Mouse (Mus musculus) B cell, adult 2 months (primary cell): ENCODE results near the gene Spaca4.

ENCODE experiments used
- DNase-seq, 2 experiments: peaks; one replicate each; pipeline ENCODE4 v3.0.0; 2022

Spaca4 gene

DNA sequence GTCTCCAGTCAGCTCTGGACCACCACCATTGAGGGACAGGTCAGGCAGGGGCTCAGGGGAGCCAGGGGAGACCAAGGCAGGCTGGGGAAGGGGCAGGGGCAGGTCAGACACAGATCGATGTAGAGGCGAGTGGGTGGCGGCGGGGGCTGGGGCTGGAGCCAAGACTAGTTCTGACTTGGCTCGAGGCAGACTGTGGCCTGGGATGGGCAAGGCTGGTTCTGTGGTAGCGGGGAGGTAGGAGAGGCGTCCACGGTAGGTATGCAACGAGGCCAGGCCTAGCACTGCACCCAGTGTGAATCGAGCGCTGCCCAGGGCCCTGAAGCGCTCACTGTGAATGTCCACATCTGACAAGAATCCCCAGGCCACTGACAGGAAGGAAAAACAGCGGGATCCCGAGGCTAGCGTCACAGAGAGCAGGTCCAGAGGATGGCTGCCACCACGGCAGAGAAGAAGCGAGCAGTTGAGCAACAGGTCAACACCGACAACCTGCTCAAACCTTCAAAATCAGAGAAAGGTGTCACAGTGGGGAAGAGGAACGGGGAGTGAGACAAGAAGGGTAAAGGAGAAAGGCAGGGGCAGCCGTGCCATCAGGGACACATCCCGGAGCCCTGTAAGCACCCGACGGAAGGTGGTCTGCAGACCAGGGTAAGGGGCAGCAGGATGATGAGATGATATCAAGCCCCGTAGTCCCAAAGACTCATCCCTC lies 14.1 kb downstream of the Spaca4 start:
- DNase-seq = no peak

DNA sequence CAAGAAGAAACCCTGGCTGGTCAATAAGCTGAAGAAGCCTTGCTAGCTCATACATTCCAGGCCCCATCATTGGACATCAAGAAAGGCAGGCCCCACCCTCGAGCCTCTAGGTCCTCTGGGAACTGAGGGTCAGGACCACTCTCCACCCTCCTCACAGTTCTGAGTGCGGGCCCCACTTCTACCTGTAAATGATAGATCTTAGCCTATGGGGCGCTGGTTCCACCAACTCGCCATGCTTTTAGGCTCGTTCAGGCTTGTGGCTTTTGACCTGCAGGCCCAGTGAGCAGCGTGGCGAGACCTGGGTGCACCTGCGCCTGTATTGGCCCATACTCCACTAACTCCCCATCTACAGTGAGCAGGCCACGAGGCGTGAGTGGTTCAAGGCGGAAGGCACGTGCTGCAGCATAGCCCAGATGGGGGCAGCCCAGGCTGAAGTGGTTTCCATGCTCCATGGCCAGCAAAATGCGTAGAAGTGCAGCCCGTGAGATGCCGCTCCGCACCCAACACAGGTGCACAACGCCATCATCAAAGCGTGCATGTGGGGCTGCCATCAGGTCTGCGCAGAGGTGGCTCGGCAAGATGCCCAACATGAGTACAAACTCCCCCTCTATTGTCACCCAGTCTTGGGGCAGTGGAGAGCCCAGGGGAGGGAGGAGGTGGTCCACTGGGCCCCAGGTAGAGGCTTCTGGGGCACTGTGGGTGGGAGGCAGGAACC lies 15.0 kb downstream of the Spaca4 start:
- DNase-seq = no peak

DNA sequence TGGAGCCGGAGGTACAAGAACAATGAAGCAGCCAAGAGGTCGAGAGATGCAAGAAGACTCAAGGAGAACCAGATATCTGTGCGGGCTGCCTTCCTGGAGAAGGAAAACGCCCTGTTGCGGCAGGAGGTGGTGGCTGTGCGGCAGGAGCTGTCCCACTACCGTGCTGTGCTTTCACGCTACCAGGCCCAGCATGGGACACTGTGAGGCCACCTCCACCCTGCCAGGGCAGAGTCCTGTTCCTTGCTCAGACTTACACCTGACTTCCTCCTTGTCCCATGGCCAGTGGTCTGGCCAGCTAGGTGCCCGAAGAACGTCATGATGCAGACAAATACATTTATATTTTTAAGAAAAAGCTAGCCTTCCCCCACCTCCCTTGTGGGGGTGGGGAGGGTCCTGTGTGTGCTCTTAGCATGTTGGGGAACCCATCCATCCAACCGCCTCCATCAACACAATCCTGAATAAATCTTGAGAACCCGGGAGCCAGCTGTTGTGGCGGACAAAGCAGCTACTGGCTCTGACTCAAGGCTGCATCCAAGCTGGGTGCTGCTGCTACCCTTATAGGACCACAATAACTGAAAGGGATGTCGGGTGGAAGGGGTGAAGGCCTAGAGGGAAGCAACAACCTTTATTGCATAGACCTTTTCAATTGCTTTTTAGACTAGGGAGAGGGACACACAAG lies 15.8 kb downstream of the Spaca4 start:
- DNase-seq = no peak

DNA sequence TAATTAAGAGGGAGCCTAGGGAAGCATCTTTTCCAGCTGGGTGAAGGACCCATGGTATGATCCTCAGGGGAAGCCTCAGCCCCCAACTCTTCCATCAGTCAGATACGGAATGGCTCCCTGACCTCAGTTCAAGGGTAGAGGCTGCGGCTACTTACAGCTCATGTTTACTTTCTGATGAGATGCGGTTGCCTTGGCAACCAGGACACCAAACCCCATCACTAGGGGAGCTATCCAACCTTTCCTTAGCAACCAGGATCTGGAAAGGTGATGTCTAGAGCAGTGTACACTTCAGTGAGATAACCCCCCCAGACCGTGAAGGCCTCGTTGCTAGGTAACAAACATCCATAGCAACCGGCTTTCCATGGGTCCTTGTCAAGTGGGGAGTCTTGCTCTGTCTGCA lies 16.6 kb downstream of the Spaca4 start:
- no peak for DNase-seq

DNA sequence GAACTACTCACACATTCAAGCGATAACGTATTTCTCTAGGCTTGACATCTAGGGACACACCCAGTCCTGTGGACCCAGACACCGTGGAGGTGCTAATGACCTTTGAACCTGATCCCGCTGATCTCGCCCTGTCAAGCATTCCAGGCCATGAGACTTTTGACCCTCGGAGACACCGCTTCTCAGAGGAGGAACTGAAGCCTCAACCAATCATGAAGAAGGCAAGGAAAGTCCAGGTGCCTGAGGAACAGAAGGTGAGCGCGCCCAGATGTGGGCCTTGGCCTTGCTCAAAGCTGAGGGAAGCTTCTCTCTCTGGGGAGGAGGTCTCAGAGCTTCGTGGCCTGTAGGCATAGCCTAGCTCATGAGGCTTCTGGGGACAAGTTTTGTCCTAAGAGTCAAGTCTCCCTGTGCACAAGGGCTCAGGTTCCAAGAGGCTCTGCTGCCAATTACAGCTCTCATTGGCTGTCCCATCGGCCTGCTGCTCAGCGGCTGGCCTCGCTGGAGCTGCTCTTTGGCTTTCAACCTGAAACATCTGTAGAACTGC lies 17.3 kb downstream of the Spaca4 start:
- DNase-seq = peak; percentile 56 to 58

DNA sequence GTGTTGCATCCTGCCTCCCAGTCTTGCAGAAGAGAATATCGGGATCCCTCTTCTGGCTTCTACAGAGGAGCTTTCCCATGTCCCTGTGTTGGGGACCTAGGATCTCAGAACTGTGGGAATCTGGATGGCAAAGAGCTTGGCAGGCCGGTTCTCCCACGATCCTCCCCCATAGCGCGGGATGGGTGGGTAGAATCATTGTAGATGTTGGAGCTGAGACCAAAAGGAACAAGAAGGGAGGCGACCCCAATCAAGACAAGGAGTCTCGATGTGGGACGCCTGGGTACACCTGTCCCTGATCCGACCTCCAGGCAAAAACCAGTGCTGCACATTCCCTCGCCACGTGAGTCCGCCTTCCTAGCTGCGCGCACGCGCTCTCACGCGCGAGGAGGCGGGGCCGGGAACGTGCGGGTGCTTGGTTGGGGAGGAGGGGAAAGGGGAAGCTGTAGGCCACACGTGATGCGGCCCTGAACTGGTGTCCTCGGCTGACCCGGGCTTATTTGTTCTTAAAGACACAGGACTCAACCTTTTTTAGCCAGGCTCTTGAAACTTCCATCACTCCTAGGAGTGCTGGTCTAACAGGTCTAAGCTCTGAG lies 18.1 kb downstream of the Spaca4 start:
- DNase-seq = peak; percentile 93 to 94

DNA sequence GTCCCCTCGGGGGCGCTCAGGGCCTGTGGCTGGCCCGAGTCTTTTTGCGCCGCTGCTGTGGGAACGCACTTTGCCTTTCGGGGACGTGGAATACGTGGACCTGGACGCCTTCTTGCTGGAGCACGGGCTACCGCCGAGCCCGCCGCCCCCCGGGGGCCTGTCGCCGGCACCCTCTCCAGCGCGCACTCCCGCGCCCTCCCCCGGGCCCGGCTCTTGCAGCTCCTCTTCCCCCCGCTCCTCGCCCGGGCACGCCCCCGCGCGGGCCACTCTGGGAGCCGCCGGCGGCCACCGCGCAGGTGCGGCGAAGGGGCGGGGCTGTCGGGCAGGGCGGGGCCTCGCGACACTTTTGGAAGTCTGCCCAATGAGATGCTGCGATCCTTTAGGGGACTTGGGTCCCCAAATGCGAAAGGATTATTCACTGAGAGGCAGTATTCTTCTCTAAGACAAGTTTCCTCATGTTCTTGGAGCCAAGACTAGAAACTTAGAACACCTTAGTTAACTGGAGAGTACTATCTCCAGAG lies 18.8 kb downstream of the Spaca4 start:
- peak; percentile 92 to 93 for DNase-seq

DNA sequence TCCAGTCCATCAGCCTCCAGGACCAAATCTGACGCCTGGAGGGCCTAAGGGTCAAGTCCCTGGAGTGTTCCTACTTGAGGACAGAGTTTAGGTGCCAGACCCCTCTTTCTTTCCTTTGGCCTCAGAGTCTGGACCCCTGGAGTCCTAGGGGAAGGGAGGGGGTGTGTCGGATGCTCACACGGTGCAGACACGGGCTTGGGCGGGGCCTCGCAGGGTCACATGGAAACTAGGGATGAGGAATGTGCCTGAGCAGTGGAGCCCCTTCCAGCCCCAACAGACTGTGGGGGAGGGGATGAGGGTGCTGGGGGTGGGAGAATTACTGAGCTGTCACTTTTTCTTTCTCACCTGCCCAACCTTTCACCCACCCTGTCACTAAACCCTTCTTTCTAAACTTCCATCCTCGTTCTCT lies 19.7 kb downstream of the Spaca4 start:
- DNase-seq = peak; percentile 41 to 42

DNA sequence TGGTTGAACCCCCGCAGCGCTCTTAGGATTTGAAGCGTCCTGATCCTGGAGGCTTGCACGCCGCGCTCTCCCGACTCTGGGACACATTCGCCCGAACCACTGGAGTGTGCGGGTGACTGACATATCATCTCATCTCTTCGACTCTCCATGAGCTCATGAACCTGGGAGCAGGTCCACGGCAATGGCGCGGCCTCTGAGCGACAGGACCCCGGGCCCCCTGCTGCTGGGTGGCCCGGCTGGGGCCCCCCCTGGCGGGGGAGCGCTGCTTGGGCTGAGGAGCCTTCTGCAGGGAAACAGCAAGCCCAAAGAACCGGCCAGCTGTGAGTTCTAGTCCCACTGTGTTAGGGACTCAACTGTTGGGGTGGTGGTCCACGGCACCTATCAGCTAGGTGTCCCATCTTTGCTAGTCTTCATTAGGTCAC lies 20.2 kb downstream of the Spaca4 start:
- peak in 1 of 2 experiments; percentile 47 for DNase-seq

DNA sequence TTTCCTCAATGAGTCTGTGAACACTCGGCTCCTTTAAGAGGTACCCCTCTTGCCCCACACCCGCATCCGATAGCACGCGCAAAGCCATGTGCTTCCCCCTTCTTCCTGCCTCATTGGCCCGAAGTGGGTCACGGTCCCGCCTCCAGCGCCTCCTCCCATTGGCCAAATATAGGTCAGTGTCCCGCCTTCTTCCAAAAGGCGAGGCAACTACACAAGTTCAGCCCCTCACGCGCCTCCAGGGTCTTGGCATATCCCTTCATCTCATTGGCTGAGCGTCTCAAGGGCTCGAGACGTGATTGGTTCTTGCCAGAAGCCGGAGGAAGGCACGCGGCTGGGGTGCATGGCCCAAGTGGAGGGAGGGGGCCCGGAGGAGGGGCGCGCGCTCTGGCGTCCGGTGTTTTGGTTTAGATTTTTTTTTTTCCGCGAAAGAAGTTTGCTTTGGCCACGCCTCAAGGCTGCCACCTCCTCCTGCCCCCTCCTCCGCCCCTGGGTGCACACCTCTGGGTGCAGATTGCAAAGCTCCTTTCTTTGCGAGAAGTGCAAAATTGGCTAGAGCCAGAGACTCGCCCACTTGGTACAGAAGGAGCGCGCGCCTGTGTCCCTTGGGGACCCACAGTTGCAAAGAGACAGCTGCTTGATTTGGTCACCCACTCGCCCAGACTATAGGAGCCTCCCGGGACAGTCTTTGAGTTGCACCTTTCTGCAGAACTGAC lies 20.7 kb downstream of the Spaca4 start, which contains the start of gene Dbp:
TSS of gene Dbp (plus strand) at position 359 of the 713 bp plus-strand sequence.
- DNase-seq = peak; percentile 96 to 98

DNA sequence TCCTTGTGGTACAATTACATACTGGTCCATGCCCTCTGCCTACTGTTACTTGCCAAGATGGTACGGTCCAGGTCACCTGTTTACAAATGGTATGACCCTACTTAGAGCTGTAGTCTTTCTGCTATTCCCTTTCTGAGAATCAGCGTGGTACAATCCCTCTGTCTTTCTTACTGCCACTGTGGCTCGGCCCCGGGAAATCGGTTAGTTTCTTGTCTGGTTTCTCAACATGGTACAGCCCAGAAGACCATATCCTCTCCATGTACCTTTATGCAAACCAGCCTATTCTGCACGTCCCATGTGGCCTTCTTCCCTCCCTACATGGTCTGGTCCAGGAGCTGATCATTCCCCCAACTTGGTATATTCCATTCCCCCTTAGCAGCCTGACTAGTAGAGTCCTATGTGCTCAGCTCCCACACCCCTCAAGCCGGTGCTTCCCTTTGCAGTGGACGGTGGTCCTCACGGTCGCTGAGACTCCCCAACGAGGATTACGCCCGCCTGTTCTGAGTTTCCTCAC lies 21.5 kb downstream of the Spaca4 start:
- peak; percentile 67 to 69 for DNase-seq

DNA sequence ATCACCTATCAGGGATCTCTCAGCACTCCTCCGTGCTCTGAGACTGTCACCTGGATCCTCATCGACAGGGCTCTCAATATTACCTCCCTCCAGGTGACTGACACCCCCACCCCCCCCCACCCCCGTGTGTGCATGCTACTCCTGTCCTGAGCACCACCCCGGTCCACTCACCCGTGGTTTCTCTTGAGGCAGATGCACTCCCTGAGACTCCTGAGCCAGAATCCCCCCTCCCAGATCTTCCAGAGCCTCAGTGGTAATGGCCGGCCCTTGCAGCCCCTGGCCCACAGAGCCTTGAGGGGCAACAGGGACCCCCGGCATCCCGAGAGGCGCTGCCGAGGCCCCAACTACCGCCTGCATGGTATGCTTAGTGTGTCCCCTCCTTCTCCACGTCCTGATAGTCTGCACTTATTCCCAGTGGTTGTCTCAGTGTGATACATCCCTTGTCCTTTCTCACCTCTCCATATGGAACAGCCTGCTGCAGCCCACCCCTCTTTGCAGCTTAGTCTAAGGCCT lies 22.0 kb downstream of the Spaca4 start:
- DNase-seq = no peak

DNA sequence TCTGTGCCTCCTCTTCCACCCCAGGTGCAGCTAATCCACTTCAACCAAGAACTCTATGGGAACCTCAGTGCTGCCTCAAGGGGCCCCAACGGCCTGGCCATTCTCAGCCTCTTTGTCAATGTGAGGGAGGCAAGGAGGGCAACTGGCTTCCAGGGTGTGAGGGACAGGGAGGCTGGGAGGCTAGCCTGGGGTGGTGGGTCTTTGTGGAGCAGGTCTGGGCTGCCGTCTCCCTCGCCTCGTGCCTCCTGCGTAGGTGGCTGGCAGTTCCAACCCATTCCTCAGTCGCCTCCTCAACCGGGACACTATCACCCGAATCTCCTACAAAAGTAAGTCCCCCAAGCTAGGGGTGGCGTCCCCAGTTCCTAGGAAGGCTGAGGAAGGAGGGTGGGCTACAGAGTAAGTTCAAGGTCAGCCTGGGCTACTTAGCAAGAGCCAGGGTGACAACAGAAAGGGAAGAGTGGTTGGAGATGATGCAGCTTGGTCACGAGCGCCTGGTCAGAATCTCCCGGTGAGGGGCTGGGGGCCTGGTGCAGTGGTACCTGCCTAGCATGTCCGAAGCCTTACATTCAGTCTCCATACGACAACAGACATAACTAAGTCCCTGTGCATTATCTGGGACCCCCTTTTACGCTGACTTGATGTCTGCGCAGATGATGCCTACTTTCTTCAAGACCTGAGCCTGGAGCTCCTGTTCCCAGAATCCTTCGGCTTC lies 22.6 kb downstream of the Spaca4 start:
- no peak for DNase-seq

DNA sequence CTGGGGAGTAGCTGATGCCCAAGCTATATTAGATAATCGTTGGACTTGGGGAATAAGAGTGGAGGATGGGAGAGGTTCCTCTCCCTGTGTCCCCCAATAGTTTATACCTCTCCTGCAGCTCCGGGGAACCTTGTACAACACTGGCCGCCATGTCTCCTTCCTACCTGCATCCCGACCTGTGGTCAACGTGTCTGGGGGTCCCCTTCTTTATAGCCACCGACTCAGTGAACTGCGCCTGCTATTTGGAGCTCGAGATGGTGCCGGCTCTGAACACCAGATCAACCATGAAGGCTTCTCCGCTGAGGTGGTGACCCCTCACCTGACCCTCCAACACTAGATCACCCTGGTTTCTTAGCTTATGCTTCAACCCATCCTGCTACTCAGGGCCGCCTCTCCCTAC lies 23.3 kb downstream of the Spaca4 start:
- DNase-seq = no peak

DNA sequence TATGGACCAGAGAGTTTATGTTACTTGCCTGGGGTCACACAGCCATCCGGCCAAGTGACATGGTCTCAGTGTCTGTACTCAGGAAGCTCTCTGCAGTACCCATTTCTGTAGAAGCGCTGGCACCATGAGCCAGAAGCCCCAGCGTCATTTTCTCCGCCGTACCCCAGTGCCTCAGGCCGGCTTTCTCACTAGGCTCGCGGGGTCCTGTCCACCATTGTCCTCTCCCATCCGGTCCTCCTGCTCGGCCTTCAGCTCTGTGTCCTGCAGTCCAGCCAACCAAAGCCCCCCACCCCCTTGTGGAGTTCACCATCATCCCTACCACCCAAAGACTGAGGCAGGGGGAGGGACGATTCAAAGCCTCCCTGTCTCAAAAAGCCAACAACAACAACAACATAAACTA lies 24.0 kb downstream of the Spaca4 start:
- no peak for DNase-seq

DNA sequence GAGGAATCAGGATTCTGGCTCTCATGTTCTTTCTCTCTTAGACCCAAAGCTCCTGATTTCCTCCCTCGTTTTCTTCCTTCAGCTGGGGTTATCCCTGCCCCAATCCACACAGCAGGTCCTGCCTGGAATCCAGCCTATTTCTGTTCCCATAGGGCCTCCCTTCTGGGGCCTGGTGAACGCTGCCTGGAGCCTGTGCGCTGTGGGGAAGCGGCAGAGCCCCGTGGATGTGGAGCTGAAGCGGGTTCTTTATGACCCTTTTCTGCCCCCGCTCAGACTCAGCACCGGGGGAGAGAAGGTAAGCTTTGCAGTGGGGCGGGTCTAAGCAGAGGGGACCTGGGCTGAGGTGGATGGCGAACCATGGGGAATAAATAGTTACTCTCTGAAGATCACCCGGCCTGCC lies 24.5 kb downstream of the Spaca4 start:
- DNase-seq = no peak

DNA sequence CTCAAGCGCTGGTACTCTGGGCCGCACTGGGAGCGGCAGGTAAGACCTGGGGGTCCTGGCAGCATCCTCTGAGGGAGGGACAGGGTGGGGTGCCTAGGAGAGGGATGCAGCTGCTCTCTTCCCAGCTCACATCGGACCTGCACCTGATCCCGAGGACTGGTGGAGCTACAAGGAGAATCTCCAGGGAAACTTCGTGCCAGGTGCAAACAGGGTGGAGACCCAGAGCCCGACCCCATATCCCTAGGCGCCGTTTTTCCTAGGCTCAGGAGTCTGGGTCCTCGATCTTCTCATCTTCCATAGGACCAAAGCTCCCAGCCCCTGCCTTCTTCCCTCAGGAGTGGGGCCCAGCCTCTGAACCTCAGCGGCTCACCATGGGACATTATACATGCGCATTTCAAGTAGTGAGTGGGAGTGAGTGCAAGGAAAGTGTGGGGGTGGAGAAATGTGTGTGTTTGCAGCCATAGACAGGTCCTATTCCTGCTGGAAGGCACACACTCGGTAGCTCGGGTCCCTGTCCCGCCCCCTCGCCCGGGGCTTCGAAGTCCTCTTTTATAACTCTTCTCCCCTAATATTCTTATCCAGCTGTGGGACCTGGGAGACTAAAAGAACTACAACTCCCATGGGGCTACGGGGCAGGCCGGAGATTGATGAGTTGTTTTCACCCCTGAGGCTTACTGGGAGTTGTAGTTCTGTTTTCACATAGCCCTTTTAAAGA lies 25.2 kb downstream of the Spaca4 start:
- peak; percentile 78 to 79 for DNase-seq

DNA sequence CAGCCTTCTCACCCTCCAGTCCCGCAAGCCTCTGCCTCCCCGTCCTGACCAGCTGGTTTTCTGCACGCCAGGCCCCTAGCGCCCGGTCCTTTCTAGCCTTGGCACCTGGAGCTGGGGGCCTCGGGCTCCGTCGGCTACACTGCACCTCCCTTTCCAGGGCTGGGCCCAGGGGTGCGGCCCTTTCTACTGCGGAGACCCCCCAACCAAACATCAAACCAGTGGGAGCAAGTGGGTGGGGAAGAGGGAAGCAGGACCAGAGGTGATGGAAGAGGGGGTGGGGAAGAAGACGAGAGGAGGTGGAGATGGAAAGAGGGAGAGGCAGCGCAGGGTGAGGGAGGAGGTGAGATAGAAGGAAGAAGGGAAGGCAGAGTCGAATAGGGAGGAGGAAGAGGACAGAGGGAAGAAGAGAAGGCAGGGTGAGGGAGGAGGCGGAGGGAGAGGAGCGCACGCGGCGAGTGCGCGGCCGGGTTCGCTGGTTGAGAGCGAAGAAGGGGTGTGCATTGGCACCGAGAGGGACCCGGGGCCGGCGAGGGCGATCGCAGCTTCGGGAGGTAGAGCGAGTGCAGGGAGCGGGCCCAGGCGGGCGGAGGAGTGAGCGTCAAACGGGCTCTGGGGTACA lies 26.0 kb downstream of the Spaca4 start, which contains the start of gene Car11:
TSS of gene Car11 (plus strand) at position 321 of the 619 bp plus-strand sequence.
- no peak for DNase-seq

DNA sequence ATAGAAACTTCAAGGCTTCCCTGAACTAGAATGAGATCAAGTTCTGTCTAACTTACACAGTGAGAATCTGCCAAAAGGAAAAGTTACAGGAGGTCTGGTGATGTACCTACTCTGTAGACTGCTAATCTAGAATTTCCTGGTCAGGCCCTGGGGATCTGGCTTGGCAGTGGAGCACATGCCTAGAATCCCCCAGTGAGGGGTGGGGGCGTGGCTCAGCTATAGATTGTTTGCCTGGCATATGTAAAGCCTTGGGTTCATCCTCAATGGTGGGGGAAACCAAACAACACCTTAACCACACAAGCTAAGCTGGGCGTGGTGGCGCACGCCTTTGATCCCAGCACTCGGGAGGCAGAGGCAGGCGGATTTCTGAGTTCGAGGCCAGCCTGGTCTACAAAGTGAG lies 27.7 kb downstream of the Spaca4 start:
- DNase-seq = no peak

DNA sequence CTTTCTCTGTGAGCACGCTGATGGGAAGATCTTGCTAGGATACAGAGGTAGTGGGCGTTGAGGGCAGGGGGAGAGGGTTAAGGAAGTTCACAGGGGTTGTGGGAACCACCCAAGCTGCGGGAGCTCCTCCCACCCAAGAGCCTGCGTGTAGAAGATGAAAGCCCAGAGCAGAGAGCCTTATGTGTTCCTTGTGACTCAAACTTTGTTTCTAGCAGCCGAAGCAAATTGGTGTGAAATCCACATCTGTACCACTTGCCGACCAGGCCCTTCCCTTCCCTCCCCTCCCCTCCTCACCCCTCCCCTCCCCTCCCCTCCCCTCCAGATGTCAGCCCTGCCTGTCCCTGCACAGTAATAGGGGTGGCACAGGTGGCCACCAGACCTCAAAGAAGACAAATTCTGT lies 30.5 kb downstream of the Spaca4 start:
- no peak for DNase-seq
